Mouse (Mus musculus) gastrocnemius, postnatal 10 days (tissue): ENCODE measurements around the gene Rack1. TPM values are rescaled to one million over a fixed set of nuclear protein-coding genes. Genes with fewer than 3 reads are reported as not detected.
"Not testable (repeated sequence)": the region's sequence is repeated elsewhere in the genome, so short reads cannot be mapped to it uniquely, and the experiment has no call there.

Experiments used
- DNase-seq: peaks from one replicate; pipeline ENCODE4 v3.0.0; 2021; ENCODE audit warnings: mixed read lengths
- total RNA-seq, 2 experiments: library from RNA; stranded (reverse); gene quantifications; 2 replicates each; pipeline ENCODE4 v1.2.3; 2021

The Rack1 gene
- total RNA-seq, 2 experiments from 2014 or later, result 536 to 557 TPM

- no peak for DNase-seq
These were observed 19.6 kb downstream of the Rack1 start for GRCm38 (mm10) chr11:48819614-48820307.

GRCm38 (mm10) chr11:48820308-48820674, 20.2 kb downstream of the Rack1 start:
- no peak for DNase-seq

GRCm38 (mm10) chr11:48821299-48821698, 21.2 kb downstream of the Rack1 start:
- DNase-seq, result not testable (repeated sequence)

DNA sequence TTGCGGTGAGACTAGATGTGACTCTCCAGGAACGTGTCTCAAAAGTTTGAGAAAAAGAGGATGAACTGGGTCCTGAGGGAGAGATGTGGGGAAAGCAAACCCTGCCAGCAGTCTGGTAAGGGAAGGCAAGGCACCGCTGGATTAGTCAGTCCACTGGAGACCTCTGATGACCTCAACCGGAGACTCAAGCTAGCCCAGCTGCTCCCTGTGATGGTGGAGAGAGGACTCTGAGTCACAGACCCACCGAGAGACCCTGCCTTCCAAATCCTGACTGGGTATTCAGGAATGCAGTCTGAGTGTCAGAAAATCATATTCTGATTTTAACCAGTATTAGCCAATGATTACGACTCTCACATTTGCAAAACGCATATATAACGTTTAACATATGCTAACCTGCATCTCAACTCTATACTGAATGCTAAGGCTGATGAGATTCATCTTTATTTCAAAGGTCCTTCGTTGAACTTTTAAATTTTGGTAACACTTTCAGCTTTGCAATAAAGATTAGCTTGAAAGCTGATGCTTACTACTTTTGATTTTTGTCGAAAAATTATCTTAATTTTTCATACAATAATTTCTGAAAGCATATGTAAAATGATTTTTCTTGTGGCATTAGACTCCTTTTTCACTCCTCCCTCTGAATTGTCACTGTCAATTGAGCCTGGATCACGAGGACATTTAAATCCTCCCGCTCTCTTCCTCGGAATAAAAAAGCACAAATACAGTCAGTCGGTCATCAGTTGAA, 22.8 kb downstream of the Rack1 start:
- DNase-seq, result no peak

DNA sequence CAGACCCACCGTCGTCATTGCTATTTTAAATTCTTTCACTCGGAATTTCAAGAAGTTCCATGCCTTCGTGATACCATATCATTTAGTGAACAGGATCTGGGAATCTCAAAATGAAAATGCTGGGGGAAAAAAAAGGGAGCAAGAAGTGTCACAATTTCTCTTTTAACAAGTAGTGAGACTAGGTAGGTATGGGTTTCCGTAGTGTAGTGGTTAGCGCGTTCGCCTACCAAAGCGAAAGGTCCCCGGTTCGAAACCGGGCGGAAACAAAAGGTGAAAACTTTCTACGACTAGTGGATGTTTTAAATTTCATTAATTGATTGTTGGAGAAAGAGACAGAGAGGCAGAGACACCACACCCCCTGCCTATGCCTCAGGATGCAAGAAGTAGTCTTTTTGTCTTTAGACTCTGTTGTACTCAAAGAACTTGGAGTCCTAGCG, 23.4 kb downstream of the Rack1 start:
- DNase-seq, result no peak

GRCm38 (mm10) chr11:48824311-48824830, 24.2 kb downstream of the Rack1 start:
- DNase-seq, result no peak

DNA sequence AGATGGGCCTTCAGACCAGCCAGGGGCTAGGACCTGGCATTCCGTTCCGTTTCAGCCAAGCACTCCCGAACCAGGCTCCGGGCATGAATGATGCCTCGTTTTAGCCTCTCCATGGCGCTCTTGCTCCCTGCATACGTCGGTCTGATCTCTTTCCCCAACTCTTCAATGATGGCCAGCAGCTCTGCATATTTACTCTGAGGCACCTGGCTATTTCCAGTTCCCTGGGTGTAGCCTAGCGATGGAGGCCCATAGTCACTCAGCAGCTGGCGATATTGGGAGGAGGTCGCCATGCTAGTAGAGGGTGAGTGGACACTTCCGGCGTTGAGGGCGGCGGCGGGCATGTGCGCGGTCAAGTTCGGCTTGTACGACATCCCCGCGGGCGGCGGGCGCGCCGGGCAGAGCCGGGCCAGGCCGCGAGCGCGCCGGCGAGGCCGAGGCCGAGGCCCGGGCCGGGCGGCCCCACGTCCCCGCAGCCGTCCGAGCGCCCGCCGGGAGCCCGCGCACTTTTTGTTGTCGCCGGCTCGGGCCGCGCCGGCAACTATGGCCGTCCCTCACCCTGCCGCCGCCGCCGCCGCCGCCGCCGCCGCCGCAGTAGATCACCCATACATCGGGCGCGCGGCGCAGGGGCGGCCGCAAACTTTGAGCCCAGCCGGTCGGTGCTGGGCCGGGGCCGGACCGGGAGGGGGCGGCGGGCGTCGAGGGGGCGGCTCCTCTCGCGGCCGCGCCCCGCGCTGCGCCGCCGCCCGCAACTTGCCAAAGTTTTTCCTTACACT, 26.0 kb downstream of the Rack1 start, which contains the start of the genes Trim7 and Gm12184:
TSS of gene Trim7 (plus strand) at position 162 of the 773 bp plus-strand sequence.
TSS of gene Gm12184 (minus strand) at position 677 of the 773 bp plus-strand sequence.
- DNase-seq, result not testable (repeated sequence)

- DNase-seq, result no peak
These were observed 26.6 kb downstream of the Rack1 start for GRCm38 (mm10) chr11:48826752-48827096.

DNA sequence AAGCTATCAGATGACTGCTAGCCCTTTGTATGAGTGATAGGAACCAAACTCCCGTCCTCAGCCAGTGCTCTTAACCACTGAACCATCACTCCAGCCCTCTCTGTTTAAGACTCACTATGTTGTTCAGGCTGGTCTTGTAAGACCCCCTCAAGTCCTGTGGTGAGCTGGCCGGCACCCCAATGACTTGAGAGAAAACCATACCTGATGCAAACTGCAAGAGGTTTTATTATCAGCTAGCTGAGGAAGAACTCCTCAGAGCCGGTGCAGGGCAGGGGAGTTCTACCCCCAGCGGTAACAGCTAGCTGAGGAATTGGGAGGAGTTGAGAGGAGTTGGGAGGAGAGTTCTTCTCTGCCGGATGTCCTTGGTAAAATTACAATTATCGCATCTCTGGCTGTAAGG, 27.8 kb downstream of the Rack1 start:
- DNase-seq, result no peak

- no peak for DNase-seq
These were observed 30.1 kb downstream of the Rack1 start for GRCm38 (mm10) chr11:48830279-48830678.

- no peak for DNase-seq
These were observed 31.1 kb downstream of the Rack1 start for GRCm38 (mm10) chr11:48831273-48831672.

GRCm38 (mm10) chr11:48833078-48833730, 33.1 kb downstream of the Rack1 start:
- no peak for DNase-seq

DNA sequence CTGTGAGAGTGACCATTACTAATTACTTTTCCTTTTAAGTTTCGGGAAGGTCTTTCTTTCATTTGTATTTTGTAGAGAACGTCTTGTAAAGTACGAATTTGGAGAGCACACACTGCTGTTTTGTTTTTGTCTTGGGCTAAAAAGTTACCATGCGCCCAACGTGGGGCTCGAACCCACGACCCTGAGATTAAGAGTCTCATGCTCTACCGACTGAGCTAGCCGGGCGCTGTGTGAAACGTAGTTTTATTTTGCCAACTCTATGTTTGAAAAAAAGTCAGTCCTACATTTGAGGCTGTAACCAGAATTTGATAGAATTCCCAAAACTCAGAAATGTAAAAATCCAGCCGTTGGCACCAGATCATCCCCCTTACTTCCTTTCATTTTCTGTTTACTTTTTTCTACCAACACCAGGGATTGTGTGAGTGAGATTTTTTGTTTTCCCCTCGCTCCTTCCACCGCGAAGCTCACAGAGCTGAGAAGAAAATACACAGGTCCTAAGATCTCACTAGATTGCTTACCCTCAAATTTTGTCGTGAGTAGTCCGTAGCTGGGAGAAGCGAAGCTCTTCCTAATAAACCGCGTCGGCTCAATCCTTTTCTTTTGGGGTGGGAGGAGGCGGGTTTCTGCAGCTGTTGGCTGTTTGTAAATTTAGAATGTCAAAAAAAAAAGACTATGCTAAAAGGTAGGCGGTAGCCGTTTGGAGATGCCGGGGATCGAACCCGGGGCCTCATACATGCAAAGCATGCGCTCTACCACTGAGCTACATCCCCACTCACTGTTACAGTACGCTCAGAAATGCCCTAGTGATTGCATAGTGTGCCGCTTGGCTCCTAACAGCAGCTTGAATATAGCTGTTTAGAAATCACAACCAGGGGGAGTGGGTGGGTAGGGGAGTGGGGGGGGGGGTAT, 33.9 kb downstream of the Rack1 start:
- DNase-seq, result peak; percentile 90

DNA sequence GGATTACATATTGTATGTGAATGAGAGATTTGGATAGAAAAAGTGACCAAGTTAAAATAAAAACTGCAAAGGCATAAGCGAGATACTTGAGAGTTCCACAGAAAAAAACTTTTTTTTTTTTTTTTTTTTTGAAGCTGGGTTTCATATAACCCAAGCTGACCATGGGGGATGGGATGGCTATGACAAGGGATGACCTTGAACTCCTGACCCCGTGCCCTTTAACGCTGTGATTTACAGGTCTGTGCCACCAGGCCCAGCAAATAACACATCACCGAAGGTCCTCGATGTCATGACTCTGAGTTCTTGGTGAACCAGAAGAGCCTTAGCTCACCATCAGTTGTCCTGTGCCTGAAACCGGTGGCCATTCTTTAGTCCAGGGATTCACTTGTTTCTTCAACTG, 35.8 kb downstream of the Rack1 start:
- no peak for DNase-seq

GRCm38 (mm10) chr11:48836990-48837309, 36.8 kb downstream of the Rack1 start:
- DNase-seq, result no peak

DNA sequence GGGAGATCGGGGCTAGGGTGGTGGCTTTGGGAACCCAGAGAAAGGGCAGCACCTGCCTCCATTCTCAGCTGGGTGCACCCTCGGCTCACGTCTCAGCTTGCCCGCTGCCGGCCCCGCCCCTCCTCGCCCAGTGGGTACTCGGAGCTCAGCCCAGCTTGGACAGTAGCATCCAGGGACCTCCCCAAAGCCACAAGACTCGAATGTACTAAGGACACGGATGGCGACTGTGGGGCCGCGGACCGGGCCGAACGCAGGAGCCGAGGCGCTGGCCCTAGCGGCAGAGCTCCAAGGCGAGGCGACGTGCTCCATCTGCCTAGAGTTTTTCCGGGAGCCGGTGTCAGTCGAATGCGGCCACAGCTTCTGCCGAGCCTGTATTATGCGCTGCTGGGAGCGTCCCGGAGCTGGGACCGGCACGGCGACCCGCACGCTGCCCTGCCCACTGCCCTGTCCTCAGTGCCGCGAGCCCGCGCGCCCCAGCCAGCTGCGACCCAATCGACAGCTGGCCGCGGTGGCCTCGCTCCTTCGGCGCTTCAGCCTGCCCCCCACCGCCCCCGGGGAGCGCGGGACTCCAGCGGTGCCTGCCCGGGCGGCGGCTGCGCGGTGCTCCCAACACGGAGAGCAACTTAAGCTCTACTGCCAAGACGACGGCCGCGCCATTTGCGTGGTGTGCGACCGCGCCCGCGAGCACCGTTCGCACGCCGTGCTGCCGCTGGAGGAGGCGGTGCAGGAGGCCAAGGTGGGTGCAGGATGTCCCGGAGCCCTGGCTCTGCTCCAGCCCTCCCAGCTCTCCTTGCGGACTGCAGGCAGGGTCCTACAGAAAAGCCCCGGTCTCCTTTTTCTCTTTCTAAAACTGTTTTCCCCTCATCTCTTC, 37.4 kb downstream of the Rack1 start:
- DNase-seq, result peak; percentile 73

DNA sequence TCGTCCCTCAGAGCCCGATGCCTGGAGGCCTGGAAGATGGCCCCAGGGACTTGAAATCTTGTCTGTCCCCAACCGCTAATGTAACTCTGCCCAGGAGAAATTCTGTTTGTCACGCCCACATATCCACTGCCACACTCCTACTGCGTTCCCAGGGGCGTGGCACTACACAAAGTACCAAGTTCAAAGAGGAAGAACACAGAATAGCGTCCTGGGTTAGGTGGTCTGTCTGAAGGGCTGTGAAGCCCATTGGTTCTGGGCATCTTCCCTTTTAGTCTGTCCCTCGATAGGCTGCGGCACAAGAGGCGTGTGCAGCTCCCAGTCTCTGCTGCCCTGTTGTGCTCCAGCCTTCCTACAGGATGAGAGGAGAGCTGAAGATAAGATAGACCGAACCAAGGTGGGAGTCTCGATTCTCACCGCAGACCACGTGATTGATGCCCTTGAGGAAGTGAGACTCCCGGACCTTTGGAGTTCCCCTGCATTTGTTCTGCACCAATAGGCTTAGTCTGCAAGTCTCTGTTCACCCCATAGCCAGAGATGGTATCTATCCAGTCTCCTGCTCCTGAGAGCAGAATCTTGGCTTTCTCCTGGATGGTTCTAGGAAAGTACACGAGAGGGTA, 38.2 kb downstream of the Rack1 start:
- DNase-seq, result peak; percentile 10

DNA sequence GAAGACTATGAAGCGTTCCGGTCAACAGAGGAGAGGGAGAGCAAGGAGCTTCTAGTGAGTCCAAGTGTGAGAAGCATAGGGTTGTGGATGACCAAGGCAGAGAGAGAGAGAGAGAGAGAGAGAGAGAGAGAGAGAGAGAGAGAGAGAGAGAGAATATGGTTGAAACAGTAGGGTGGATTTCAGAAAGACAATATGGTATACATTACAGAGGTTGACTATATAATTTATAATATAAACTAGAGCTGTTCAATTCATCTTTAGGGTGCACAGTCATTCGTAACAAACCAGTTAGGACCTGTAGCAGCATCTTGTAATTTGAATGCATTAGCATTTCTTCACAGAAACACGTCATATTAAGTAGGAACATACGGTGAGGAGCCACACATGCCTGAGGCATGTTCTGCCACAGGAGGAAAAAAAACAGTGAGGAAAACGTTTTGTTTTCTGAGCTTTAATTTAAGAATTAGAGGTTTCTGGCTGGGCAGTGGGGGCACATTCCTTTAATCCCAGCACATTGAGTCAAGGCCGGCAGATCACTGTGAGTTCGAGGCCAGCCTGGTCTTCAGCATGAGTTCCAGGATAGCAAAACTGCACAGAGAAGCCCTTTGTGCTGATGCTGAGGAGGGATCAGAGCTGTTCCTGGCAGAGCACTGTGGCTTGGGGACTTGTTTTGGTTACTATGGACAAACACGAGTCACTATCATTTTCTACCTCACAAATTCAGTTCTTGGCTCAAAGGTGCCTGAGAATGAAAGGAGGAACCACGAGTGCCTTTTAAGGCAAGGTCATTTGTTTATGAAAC, 38.9 kb downstream of the Rack1 start:
- peak; percentile 1 for DNase-seq

DNA sequence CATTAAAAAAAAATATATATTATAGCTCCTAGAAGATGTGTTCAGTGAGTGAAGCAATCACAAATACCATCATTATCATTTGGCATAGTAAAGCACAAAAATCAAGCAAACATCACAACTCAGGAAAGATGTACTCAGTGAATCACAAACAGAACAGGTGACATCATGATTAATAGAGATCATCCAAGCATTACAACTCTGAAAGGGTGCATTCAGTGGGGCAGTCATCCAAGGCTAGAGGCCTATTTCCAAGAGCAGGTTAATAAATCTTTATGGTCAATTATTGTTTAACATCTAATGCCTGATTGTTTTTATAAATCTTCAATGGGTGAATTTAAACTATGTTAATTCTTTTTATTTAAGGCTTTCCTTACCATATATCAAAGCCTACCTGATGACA, 40.7 kb downstream of the Rack1 start:
- no peak for DNase-seq
